Mouse (Mus musculus): ENCODE results near the gene Obsl1. TPM values are rescaled to one million over a fixed set of nuclear protein-coding genes. Genes with fewer than 3 reads are reported as not detected.
A peak's percentile ranks its signal among the peaks of the same experiment; 100 is the strongest.

Obsl1 gene
- total and polyA plus RNA-seq, 3 experiments = 0.47 to 0.84 TPM; not detected in 1

- peaks cover 75% of the 10 kb centered on the region for H3K27me3 ChIP-seq (replicated peaks)
- no peaks in the 10 kb centered on the region for H3K79me2 ChIP-seq (replicated peaks; ENCODE audit: control insufficient read depth, extremely low read depth, insufficient read depth, poor library complexity, severe bottlenecking)
- peaks cover 0 to 5% of the 10 kb centered on the region in 2 experiments; a peak in 1 of 4 replicates for H3K4me1 ChIP-seq (ENCODE audit: control insufficient read depth in 1 of 2, insufficient read depth in 2 of 2)
- H3K4me3 ChIP-seq (replicated peaks in 1 of 3; ENCODE audit: low read depth in 2 of 3, low read length in 2 of 3, poor library complexity in 1 of 3) = no peak overlapping the region
- H3K4me2 ChIP-seq (ENCODE audit: insufficient read depth, low read depth, poor library complexity, severe bottlenecking) = no peak overlapping the region
- no peak overlapping the region for H3K27ac ChIP-seq (ENCODE audit: insufficient read depth, low read depth)
- no peak for DNase-seq (ENCODE audit: extremely low read depth)
- in situ Hi-C loops (cut with MboI; ENCODE audit: low pct_ligation_motif_present, low pct_unique_long_range_greater_than_20kb, low sequenced_read_pairs) (loop anchor here (25.0 kb wide), 1 partner anchor 520 kb away; the partner anchor contains the start of gene Cfap65), dilution Hi-C loops (cut with MboI; ENCODE audit: extremely low pct_ligation_motif_present, extremely low pct_unique_long_range_greater_than_20kb, low sequenced_read_pairs) (no loop called here)
- no peak overlapping the region for H3K9ac ChIP-seq (ENCODE audit: insufficient read depth, low read depth)
- TF ChIP-seq CTCF (conservative IDR thresholded peaks at IDR 0.05 in 1 of 2, IDR thresholded peaks at IDR 0.05 in 1 of 2; ENCODE audit: low read depth in 2 of 2, low read length in 2 of 2) = peak in 1 of 2 experiments; percentile 55; a peak in 3 of 4 replicates
- no peak for TF ChIP-seq USF2 (conservative IDR thresholded peaks at IDR 0.05; ENCODE audit: low read depth, low read length)
- H3K9me3 ChIP-seq (replicated peaks; ENCODE audit: low read length) = no peaks in the 10 kb centered on the region
- H3K36me3 ChIP-seq (replicated peaks in 1 of 2; ENCODE audit: control insufficient read depth in 1 of 2, insufficient read depth in 1 of 2, low read length in 1 of 2) = no peaks in the 10 kb centered on the region
Measured at GRCm38 (mm10) chr1:75456746-75457564, 49.3 kb downstream of the Obsl1 start.

- Histone ChIP-seq H3K9ac (ENCODE audit: insufficient read depth, low read depth) (no peak overlapping the region), H3K36me3 (replicated peaks in 1 of 2; ENCODE audit: control insufficient read depth in 1 of 2, insufficient read depth in 1 of 2, low read length in 1 of 2) (no peaks in the 10 kb centered on the region), H3K4me1 (ENCODE audit: control insufficient read depth in 1 of 2, insufficient read depth in 2 of 2) (peaks cover 0 to 5% of the 10 kb centered on the region in 2 experiments; a peak in 1 of 4 replicates), H3K4me2 (ENCODE audit: insufficient read depth, low read depth, poor library complexity, severe bottlenecking) (no peak overlapping the region), H3K79me2 (replicated peaks; ENCODE audit: control insufficient read depth, extremely low read depth, insufficient read depth, poor library complexity, severe bottlenecking) (no peaks in the 10 kb centered on the region), H3K27me3 (replicated peaks) (peaks cover 84% of the 10 kb centered on the region), H3K9me3 (replicated peaks; ENCODE audit: low read length) (no peaks in the 10 kb centered on the region), H3K4me3 (replicated peaks in 1 of 3; ENCODE audit: low read depth in 2 of 3, low read length in 2 of 3, poor library complexity in 1 of 3) (no peak overlapping the region), H3K27ac (ENCODE audit: insufficient read depth, low read depth) (no peak overlapping the region)
- DNase-seq (ENCODE audit: extremely low read depth) = no peak
- dilution Hi-C loops (cut with MboI; ENCODE audit: extremely low pct_ligation_motif_present, extremely low pct_unique_long_range_greater_than_20kb, low sequenced_read_pairs) (no loop called here), in situ Hi-C loops (cut with MboI; ENCODE audit: low pct_ligation_motif_present, low pct_unique_long_range_greater_than_20kb, low sequenced_read_pairs) (loop anchor here (25.0 kb wide), 1 partner anchor 519 kb away; the partner anchor contains the start of gene Cfap65)
- TF ChIP-seq POLR2AphosphoS2 (IDR thresholded peaks at IDR 0.05; ENCODE audit: low read depth, low read length) (no peak), ZNF384 (IDR thresholded peaks at IDR 0.05; ENCODE audit: low read depth, low read length) (no peak), SIN3A (IDR thresholded peaks at IDR 0.05; ENCODE audit: low read length) (no peak), UBTF (IDR thresholded peaks at IDR 0.05; ENCODE audit: low read depth, low read length) (no peak), HCFC1 (IDR thresholded peaks at IDR 0.05; ENCODE audit: low read depth, low read length) (no peak), MYC (IDR thresholded peaks at IDR 0.05; ENCODE audit: low read depth, low read length) (no peak), ZKSCAN1 (IDR thresholded peaks at IDR 0.05; ENCODE audit: borderline replicate concordance, low read depth, low read length) (no peak), IRF4 (IDR thresholded peaks at IDR 0.05; ENCODE audit: low read depth, low read length) (no peak), KAT2A (IDR thresholded peaks at IDR 0.05; ENCODE audit: insufficient replicate concordance, low read length) (no peak), NELFE (IDR thresholded peaks at IDR 0.05; ENCODE audit: low read depth, low read length) (no peak), E2F4 (IDR thresholded peaks at IDR 0.05; ENCODE audit: insufficient replicate concordance, low read depth, low read length) (no peak), PAX5 (IDR thresholded peaks at IDR 0.05; ENCODE audit: low read length) (no peak), MAX (IDR thresholded peaks at IDR 0.05; ENCODE audit: low read length) (no peak), MAFK (IDR thresholded peaks at IDR 0.05; ENCODE audit: insufficient replicate concordance, low read length) (no peak), ELF1 (IDR thresholded peaks at IDR 0.05; ENCODE audit: low read depth, low read length) (no peak)
Measured at GRCm38 (mm10) chr1:75455948-75456347, 50.3 kb downstream of the Obsl1 start.
